Mouse (Mus musculus) intestine, embryonic 15.5 days (tissue): ENCODE results near the gene Cer1. TPM values are rescaled to one million over a fixed set of nuclear protein-coding genes. Genes with fewer than 3 reads are reported as not detected.

Source experiments
- ATAC-seq: fragments of 200-750 bp; cut with Nextera tagmentation; 2 replicates; pipeline ENCODE4 v1.8.0; 2017; ENCODE audit warnings: moderate TSS enrichment, moderate library complexity
- H3K27ac ChIP-seq: fragments of 300-500 bp; sonication (generic); 2 replicates; pipeline ENCODE4 v1.5.1; 2015; ENCODE audit warnings: mild to moderate bottlenecking, inconsistent platforms
- H3K27me3 ChIP-seq: fragments of 300-500 bp; sonication (generic); replicated peaks from 2 replicates; pipeline ENCODE4 v1.6.1; 2015; ENCODE audit warnings: inconsistent platforms
- H3K36me3 ChIP-seq: fragments of 300-500 bp; sonication (generic); 2 replicates; pipeline ENCODE4 v1.6.1; 2015; ENCODE audit warnings: inconsistent platforms
- H3K4me1 ChIP-seq: fragments of 300-500 bp; sonication (generic); replicated peaks from 2 replicates; pipeline ENCODE4 v1.6.1; 2015; ENCODE audit warnings: inconsistent platforms
- H3K4me2 ChIP-seq: fragments of 300-500 bp; sonication (generic); replicated peaks from 2 replicates; pipeline ENCODE4 v1.6.1; 2015; ENCODE audit warnings: mild to moderate bottlenecking, inconsistent platforms
- H3K4me3 ChIP-seq: fragments of 300-500 bp; sonication (generic); replicated peaks from 2 replicates; pipeline ENCODE4 v1.5.1; 2015; ENCODE audit warnings: inconsistent platforms
- H3K9ac ChIP-seq: fragments of 300-500 bp; sonication (generic); 2 replicates; pipeline ENCODE4 v1.6.1; 2015; ENCODE audit warnings: inconsistent platforms
- H3K9me3 ChIP-seq: fragments of 300-500 bp; sonication (generic); 2 replicates; pipeline ENCODE4 v1.6.1; 2016; ENCODE audit warnings: inconsistent platforms
- WGBS: fragments of 180-500 bp; shearing (Covaris S2); methylation state at CpG from one replicate; pipeline ENCODE4 v1.1.7; 2015; 5-methylcytosine and 5-hydroxymethylcytosine counted together
- polyA plus RNA-seq: library from polyadenylated mRNA; unstranded; fragments of >200 nt; fragmentation: Nextera tagmentation; extraction: Ambion mirVana; gene quantifications from 2 replicates; pipeline ENCODE4 v1.2.1, GENCODE M21; 2015

Gene Cer1
- polyA plus RNA-seq, 1 experiment from 2014 or later: 0.21 TPM

DNA sequence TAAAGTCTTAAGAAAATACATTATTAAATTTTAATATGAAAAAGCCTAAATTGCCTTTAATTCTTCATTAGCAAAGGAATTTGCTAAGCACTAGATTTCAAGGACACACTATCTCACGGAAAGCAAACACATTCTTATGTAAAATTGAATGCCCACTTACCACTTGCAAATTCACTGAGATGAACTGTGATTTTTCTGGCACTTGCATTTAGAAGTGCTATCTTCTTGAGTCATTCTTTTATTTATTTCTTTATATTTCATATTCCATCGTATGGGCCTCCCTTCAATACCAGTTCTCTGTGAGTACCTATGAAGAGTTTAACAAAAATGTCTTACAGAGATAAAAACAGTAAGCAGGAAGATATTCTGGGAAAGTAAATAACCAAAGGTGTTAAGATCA lies 31.1 kb downstream of the Cer1 start:
- no peak overlapping the region for H3K27ac ChIP-seq
- H3K4me3 ChIP-seq: no peak overlapping the region
- H3K4me1 ChIP-seq: 0 out of 2 replicates have a peak, but pooled peaks cover 2% of the 10 kb centered on the region
- no peak overlapping the region for H3K9ac ChIP-seq
- 79% methylated on average over 2 of the region's 2 CpGs for WGBS
- no peak for ATAC-seq
- no peak overlapping the region for H3K4me2 ChIP-seq
- H3K36me3 ChIP-seq: no peaks in the 10 kb centered on the region
- no peaks in the 10 kb centered on the region for H3K9me3 ChIP-seq
- H3K27me3 ChIP-seq: no peaks in the 10 kb centered on the region

DNA sequence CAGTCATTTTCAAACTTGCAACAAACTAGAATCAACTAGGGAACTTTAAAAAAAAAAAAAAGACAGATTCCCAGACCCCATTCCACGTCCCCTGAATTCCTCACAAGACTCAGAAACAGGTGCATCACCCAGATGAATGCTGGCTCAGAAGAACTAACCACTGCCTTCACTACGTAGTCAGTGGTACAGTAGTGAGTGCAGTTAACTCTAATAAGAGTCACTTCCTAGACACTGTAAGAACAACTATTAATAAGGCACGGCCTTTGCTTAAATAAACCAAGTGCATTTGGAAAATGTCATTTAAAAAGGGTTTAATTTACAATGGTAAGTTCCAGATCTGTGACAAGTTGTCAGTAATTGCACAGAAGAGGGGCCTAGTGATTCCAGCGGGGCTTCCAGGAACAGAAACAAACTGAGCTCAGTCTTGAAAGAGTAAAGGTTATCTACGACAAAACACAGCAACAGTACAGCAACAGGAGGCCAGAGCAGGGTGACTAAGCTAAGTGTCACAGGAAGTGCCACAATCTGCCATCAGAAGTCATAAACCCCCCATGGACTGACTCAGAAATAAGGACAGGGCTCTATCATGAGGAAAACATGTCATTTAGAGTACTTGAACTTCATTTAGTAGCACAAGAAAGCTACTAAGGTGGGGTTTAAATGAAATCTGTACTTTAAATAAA lies 36.3 kb downstream of the Cer1 start:
- Histone ChIP-seq H3K27ac (no peak overlapping the region), H3K4me2 (no peak overlapping the region), H3K4me3 (no peak overlapping the region), H3K9me3 (no peaks in the 10 kb centered on the region), H3K4me1 (0 out of 2 replicates have a peak, but pooled peaks cover 2% of the 10 kb centered on the region), H3K27me3 (no peaks in the 10 kb centered on the region), H3K9ac (no peak overlapping the region), H3K36me3 (no peaks in the 10 kb centered on the region)
- ATAC-seq: peak; percentile 78
- 53% methylated on average over 5 of the region's 5 CpGs for WGBS

DNA sequence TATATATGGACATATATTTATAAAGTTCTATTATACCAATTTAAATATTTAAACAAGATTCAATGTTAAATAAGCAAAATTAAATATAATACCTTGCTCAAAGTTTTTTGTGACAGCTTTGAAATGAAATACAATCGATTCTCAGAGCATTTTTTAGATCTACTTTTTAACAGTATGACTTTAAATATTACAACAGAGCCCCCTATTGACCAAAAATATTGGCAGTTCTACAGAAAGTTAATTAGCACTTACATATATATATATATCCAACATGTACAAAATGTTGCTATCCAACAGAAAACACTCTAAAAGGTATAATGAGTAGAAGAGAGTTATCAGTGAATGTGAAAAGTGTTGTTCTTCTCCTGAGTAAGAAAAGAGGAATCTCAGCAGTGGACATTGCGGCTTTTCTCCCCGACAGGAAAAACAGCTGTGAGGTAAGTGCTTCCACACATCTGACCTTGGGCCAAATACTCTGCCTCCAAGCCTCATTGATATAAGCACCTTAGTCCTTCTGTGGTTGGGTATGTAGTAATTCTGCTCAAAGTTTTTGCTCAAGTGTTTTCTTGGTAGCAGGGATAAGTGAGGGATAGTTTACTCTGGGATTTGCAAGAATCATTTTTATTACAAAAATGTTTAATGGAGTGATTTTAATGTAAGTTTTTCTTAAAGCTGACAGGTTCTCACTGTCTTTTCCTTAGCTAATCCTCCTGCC lies 47.3 kb downstream of the Cer1 start:
- no peak overlapping the region for H3K27ac ChIP-seq
- 68% methylated on average over 3 of the region's 3 CpGs for WGBS
- no peak overlapping the region for H3K9ac ChIP-seq
- H3K27me3 ChIP-seq: no peaks in the 10 kb centered on the region
- no peak for ATAC-seq
- H3K36me3 ChIP-seq: peaks cover 4% of the 10 kb centered on the region; the same call in 1 of the 2 replicates
- H3K4me1 ChIP-seq: no peaks in the 10 kb centered on the region
- H3K4me3 ChIP-seq: no peak overlapping the region
- H3K9me3 ChIP-seq: no peaks in the 10 kb centered on the region
- no peak overlapping the region for H3K4me2 ChIP-seq

Other genes with a start within 250 kb of the Cer1 start
- 41.1 and 41.4 TPM in 2 replicates for gene Nfib, start 179.4 kb downstream of the Cer1 start, polyA plus RNA-seq
- 15.0 and 17.7 TPM in 2 replicates for gene Zdhhc21, start 25.2 kb downstream of the Cer1 start, polyA plus RNA-seq
- gene Frem1, start 167.2 kb upstream of the Cer1 start, polyA plus RNA-seq: 6.4 and 6.6 TPM in 2 replicates